Mouse (Mus musculus) heart, postnatal 25 days (tissue): ENCODE measurements around the gene Clstn2. TPM values are rescaled to one million over a fixed set of nuclear protein-coding genes. Genes with fewer than 3 reads are reported as not detected.

Experiments used
- DNase-seq: peaks from one replicate; pipeline ENCODE4 v3.0.0; 2022; ENCODE audit warnings: low spot score
- intact Hi-C: fragments of 180-260 bp; cut with DNase I; formaldehyde crosslinking; loops from one replicate; pipeline ENCODE4 v1.15.1; 2025
- total RNA-seq, 2 experiments: library from RNA; stranded (reverse); gene quantifications; 2 replicates each; pipeline ENCODE4 v1.2.3; 2021

The Clstn2 gene
- total RNA-seq, 2 experiments from 2014 or later, result 0.81 to 0.88 TPM

DNA sequence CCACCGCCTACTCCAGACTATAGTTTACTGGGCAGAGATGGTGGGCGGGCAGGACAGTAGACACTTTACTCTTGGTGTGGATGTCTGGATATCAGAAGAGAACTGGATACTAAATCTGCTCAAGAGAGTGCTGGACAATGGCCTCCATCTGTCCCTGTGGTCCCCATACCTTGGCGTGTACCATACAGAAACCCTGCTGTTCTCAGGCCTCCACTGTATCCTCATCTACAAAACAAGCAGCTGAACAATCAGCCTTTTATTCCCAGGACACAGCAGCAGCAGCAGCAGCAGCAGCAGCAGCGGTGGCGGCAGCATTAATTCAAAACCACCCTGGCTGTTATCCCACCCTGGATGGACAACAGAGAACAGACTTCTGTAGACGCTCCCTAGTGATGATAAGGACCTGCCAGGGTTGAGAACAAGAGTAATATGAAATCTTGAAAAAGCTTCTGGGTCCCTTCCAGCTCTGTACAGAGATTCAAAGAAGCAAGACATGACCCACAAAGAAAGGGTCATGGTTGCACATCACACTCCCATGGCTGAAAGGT, 404.5 kb downstream of the Clstn2 start:
- intact Hi-C loops, result no loop called here
- DNase-seq, result no peak

DNA sequence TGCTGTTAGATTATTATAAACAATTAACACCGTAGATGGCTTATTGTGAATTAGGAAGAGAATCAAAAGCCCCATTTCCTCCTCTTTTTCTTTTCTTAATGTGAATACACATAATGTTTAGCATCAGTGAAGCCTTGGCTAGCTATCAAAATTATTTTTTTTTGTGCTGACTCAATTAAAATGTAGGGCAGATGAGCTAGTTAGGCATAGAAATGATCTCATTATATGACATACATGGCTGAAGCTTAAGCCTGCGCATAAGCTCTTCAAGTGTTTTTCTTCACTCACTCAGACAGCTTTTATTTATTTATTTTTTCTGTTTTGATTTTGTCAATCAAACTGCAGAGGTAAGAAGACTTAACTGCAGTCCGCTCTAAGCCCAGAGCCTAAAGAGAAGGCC, 405.1 kb downstream of the Clstn2 start:
- no peak for DNase-seq
- intact Hi-C loops, result no loop called here

DNA sequence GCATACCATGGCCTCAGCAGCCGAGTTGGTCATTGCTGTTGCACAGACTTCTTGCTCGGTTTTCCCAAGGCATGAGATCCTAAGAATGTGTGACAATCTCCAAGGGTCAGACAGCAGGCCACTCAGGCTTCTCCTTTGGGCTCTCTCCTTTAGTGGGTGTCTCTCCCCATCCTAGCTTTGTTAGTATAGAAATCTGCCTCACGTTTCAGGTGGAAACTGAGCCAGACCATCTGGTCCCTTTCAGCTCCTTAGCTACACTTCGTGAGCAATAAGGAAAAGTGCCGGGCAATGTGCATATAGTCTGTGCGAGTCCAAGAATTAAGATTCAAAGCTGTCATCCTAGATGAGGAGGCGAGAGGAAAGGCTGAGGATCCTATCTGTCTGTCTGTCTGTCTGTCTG, 422.4 kb downstream of the Clstn2 start:
- intact Hi-C loops, result no loop called here
- no peak for DNase-seq

DNA sequence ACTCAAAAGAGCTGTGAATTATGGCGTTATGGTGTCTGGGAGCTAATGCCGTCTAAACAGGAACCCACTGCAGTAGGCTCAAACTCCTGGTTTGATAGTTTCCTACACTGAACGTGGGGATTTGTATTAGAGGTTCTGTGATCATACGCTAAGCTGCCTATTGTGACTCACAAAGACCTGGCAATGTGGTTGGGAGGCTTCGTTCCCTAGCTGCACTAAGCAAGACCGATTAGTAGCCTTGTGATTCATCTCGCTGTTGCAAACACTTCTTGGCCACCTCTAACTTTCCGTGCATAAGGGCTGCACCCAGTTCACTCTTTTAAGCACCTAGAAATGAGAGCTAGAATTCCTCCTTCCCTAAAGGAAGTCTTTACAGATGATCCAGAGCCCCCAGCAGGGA, 429.3 kb downstream of the Clstn2 start:
- intact Hi-C loops, result no loop called here
- DNase-seq, result no peak

DNA sequence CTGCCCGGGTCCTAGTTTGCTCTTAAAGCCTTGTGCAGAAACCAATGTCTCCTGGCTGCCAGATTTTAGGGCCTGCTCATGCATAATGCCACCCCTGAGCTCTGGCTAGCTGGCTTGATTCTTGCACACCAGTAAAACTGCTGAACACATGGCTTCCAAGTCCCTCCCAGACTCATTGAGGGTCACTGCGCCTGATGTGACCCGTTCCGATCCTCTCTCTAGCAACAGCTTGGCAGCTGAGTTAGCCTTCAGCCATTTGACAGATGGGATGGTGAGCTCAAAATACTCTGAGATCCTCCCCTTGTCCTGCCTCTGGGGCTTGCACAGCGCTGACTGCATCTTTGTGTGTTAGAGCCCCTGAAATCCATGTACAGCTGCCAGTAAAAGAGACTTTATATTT, 430.5 kb downstream of the Clstn2 start:
- intact Hi-C loops, result no loop called here
- DNase-seq, result no peak

DNA sequence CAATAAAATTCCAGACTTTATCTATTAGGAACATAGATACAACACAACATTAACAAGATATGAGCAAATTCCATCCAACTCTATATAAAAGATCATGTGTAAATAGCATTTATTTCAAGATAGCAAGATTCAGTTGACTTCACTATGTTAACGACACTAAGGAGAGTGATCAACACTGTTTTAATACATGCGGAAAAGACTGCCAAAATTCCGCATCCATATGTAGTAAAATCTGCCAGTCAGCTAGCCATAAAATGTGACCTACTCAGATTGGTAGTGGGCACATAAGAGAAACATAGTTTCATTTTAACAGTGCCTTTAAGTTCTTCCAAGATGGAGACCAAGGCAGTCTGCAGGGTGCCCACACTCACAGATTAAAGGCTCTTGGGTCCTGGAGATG, 434.0 kb downstream of the Clstn2 start:
- DNase-seq, result no peak
- intact Hi-C loops, result no loop called here

DNA sequence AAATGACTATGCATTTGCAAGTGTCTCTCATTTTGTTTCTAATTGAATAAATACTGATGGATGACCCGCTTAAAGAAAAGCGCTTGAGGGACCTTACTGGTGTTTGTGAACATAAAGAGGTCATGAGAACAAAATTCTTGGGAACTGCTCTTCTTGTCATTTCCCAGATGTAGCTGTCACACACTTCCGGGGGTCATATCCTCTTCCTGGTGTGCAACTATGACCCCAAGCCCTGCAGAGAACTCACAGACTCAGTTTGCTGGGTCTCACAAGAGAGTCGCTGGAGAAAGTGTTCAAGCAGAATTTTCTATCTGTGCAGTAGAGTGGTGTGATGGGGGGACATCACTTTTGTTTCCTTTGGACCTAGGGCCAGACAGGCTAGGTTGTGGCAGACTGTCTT, 442.3 kb downstream of the Clstn2 start:
- intact Hi-C loops, result no loop called here

DNA sequence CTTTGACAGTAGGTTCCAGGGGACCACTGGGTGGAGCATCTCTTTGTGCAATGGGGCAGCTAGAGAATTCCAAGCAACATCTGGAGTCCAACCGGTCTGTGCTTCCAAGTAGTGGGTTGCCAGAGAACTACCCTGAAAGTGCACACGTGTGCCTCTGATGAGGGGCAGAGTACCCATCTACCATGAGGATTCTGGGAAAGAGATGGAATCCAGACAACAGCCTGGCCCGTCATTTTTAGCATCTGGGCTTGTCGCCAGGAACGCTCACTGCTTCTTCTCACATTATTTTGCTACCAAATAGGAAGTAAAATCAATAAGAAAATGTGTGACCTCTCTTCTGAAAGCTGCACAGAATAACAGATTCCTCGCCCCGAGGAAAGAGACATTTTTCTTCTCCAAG, 462.1 kb downstream of the Clstn2 start:
- no peak for DNase-seq
- intact Hi-C loops, result no loop called here

More for the DNA sequence above, 442.3 kb downstream of the Clstn2 start:
- DNase-seq, result no peak

DNA sequence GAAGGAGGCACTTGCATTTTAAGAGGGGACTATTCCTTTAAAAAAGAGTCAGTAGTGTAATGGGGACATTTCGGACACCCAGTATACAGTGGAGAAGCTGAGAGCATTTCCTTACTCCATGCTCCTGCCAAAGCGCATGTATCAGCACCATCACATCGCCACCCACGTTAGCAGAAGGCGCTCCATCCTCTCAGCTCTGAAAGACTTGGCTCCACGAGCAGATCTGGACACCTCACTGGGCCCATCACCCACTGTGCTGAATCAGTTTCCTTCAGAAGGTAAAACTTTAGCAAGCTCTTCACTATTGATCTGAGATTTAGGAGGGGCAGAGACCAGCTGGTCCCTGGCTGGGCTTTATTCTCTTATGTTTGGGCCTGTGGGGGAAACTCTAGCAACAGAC, 469.9 kb downstream of the Clstn2 start:
- DNase-seq, result no peak
- intact Hi-C loops, result no loop called here

DNA sequence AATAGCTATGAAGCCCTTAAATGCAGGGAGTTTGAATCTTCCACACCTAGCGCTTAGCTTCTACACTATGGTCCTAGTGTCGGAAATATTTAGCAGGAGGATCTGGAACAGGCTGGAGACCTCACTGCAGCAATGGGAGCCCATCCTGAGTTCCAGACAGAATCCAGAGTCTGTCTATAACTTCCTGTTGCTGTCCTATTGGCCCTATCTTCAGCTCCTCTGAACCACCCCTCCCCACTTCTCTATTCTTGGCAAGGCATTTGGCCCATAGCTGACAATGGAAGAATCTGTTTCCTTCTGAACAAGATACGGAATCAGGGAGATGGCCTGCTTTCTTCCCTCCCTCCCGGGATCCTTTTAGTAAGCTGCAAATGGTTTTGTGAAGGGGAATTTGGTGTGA, 488.6 kb downstream of the Clstn2 start:
- DNase-seq, result no peak
- intact Hi-C loops, result no loop called here

DNA sequence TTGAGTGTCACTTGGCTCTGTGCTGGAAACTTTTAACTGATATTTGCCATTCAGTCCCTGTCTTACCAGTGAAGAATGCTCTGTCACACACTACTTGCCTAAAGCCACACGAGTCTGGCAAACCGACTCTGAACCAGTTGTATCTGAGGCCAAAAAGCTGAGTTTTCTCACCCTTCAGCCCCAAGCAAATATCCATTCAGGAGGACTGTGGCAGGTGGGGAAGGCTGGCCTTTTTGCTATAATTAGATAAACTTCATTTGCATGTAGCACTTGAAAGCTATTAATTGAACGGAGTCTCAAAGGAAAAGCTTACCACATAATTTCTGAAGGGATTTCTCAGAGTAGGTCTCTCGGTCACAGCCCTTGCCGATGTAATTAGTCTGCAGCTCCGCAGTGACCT, 491.6 kb downstream of the Clstn2 start:
- no peak for DNase-seq
- intact Hi-C loops, result no loop called here

DNA sequence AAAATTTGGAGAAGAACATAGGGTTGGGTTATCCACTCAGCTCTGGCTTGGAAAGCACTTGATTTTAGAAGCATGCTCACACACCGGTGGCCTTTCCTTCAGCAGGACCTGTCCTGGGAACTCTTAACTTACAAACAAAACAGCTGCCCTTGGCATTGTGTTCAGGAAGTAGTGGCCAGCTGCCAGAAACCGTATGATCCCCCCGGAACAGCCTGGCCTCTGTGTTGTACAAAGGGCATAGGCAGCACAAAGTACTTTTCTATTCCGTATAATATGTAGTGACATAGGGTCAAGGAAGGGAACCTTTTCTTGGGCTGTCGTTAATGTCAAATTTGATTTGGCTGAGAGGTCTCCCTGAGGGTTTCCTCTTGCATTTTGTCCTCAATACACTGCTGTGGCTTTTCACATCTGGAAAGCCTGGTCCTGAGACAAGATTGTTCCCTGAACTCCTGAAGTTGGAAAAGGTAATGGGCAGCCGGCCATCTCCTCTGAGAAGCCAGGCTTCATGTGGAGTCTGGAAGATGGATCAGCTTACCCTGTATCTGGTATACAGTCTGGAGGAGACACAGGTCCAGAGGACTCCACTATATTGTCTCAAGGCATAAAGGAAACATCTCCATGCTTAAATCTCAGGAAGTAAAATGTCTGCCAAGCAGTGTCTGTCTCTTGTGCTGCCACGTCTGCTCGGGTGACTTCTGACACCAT, 494.8 kb downstream of the Clstn2 start:
- intact Hi-C loops, result no loop called here
- DNase-seq, result no peak

DNA sequence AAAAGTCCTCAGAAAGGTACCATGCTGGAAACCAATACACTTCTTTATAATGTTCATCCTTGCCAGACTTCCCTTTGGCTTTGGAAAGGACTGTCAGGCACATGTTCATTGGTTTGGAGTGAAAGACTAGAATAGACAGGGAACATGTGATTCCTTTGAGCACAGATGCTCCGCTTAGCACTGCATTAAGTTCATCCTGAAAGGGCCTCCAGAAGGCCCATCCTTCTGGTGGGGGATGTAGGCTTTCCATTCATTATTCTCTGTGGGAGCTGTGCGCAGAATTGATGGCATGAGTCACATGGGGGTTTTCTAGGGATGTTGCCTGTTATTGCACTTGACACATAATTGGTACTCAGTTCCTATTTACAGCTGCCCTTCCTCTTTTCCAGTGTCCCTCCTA, 498.8 kb downstream of the Clstn2 start:
- intact Hi-C loops, result no loop called here
- DNase-seq, result no peak

DNA sequence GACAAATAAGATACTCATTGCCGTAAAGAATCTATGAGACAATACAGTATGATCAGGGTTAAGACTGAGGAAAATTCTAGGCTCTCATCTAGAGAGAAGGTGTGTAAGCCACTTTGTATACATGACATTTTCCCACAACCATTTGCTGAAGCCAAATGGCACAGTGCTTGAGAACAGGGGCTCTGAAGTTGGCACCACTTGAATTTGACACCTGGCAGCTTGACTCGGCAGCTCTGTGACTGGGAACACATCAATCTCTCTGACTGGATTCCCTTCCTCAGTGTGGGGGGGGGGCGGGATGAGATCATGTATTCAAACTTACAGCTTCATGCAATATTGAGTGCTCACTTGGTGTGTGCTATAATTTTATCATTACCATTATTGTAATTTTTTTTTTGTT, 499.7 kb downstream of the Clstn2 start:
- intact Hi-C loops, result no loop called here
- no peak for DNase-seq

DNA sequence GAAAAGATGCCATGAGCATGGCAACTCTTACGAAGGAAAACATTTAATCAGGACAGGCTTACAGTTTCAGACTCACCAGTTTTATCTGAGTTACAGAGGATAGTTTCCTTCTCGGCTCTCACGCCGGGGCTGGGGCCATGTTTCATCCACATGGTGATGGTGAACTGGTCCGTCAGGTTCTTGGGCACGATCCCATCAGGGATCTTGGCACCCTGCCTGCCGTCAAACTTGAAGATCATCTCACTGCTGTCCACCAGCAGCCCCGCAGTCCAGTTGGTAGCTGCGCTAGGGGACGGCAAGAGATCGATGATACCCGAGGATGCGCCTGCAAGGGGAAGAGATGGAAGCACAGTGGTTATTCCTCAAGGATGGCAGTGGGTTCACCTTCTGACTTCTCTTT, 500.4 kb downstream of the Clstn2 start:
- intact Hi-C loops, result no loop called here
- DNase-seq, result no peak

DNA sequence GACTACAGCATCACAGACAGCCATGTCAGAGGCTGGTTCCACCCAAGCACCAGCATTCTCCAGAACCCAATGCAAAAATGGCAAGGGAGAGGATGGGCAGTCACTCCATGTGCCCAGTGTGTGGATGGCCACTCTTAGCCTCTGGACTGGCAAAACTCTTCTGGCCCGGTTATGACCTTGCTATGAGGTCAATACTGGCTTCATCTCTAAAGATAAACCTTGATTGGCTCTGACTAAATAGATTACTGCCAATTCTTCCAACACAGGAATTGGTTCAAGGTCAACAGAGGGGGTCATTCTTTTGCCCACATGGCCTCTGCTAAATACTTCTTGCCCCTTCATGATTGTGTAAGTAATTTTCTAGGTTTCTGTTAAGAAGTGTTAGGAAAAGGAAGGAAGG, 505.1 kb downstream of the Clstn2 start:
- no peak for DNase-seq
- intact Hi-C loops, result no loop called here

DNA sequence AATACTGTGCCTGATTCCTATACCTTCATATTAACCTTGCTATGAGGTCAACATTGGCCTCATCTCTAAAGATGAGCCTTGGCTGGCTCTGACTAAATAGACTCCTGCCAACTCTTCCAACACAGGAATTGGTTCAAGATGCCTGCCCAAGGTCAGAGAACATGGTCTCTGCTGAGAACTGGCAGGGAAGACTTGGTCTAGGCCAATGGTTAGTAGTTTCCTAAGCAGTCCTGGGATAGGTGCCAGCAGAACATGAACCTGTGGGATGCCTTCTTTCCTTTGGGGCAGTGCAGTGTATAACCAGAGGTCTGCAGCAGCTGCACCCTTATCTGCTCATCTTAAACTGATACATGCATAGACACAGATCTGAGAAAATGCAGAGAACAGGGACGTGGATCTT, 505.7 kb downstream of the Clstn2 start:
- intact Hi-C loops, result no loop called here
- no peak for DNase-seq

DNA sequence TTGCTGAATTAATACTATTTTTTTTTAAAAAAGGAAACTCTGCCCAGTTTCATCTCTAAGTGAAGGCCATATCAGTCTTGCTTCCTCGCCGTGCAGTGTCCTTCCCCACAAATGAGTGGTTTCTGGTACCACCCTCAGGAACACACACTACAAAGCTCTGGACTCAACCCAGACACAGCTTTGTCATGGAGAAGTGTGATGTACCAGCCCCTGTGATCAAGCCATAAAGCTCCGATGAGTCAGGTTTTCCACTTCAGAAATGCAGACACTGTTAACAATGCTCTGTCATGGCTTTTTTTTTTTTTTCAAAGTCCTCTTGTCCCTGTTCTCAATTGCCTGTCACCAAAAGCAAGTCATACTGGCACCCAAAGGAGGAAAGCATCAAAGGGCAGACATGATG, 507.4 kb downstream of the Clstn2 start:
- DNase-seq, result no peak

DNA sequence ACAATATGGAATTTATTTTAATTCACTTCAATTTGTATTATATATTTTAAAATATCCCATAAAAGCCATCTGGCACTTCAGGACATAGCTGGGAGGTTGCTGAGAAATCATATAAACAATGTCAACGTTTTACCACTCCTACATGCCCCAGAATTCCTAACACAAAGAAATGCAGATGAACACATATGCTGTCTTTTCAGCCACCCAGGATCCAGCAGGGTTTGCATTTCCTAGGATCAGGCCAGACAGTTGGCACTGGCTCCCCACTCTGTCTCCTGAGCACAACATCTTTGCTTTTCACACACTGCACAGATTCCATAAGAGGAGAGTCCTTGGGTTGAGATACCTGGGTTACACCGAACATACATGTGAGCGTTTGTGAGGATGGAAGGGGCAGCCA, 508.1 kb downstream of the Clstn2 start:
- intact Hi-C loops, result no loop called here
- DNase-seq, result no peak

More for the DNA sequence above, 507.4 kb downstream of the Clstn2 start:
- intact Hi-C loops, result no loop called here

DNA sequence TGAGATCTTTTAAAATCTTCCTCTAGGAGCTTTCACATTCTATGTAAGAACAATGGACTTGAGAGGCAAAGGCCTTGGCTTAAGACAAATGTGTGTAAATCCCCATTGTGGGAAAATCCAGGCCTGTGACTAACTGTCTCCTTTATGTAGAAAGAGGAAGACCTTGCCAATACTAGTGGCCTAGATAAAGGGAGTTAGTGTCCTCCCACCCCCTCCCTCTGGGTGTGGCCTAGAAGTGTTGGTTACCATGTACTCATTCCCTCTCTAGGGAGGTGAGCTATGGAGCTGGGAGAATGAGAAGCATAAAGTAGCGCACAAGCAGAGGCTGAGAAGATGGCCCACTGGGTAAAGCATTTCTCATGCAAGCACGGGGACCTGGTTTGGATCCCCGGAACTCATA, 512.2 kb downstream of the Clstn2 start:
- intact Hi-C loops, result no loop called here
- no peak for DNase-seq

DNA sequence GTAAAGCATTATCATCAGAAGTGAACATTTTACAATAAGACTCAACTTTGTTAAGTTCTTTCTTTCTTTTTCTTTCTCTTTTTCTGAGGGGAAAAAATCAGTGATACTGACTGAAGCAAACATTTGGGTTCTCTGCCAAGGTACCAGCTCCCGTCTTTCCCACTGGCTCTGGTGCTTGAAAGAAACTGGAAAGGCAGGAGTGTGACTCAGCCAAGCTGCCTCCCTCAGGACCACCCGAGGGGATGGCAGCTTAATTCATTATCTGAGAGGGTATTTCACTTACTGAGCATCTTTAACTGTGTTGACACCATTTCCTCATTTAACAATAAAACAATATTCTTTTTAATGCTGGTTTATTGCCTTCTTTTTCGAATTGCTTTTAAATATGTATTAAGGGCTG, 516.0 kb downstream of the Clstn2 start:
- no peak for DNase-seq
- intact Hi-C loops, result no loop called here

DNA sequence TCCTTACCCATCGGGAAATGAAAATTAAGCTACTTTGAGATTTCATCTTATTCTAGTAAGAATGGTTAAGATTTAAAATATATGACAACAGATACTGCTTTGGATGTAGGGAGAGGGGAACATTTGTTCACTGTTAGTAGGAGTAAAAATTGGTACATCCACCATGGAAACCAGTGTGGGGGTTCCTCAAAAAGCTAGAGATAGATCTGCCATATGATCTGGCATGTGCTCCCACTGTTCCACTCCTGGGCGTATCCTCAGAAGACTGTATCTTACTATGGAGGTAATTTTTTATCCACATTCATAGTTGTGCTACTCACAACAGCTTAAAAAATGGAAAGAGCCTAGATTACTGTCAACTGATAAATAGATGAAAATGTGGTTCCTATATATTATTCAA, 518.3 kb downstream of the Clstn2 start:
- intact Hi-C loops, result no loop called here
- DNase-seq, result no peak
